14 mouse cellular contexts compared by ENCODE assay signal in the genomic region with DNA sequence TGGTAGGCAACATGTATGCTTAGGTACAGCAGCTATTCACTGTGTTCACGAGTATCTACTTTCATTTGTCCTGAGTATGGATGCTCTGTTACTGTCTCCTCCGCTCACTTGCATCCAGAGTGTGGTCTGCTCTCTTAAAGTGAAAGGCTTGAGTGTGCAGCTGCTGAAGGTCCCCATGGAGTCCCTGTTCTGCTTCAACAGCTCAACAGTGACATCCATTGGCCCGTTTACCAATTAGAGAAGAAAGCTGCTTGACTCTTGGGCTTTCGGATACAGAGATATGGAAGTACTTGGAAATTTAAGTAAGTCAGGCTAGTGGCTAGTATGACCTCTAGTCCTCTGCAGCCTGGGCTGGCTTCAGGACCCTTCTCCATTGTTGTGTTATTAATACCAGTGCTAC.
DNase-seq lines count a peak whose midpoint lies in the region; ATAC-seq and TF ChIP-seq lines count a peak whose summit lies in the region.
"Had no signal": no experiment of that assay in that cellular context is flagged by ENCODE, and none has a peak within 500 bp of the region (broad histone marks: within the 10 kb centered on the region; RNA-seq: fewer than 3 reads in every experiment).

No protein-coding gene starts in this region.

- TF ChIP-seq CTCF in kidney, postnatal 0 days (IDR thresholded peaks at IDR 0.05; ENCODE audit: low read depth), result peak; percentile 51
- peak; percentile 57 for TF ChIP-seq CTCF in stomach, postnatal 0 days (IDR thresholded peaks at IDR 0.05; ENCODE audit: low read depth)

- DNase-seq in frontal cortex, postnatal 10 days (ENCODE audit: low spot score in 2 of 2), result no peak
- peak; percentile 58 for DNase-seq in kidney, postnatal 0 days (ENCODE audit: low spot score)
- DNase-seq in kidney, postnatal 14 days, result no peak
- DNase-seq in midbrain, embryonic 14.5 days, result peak; percentile 49
- DNase-seq in stomach, postnatal 0 days (ENCODE audit: low spot score), result no peak
- DNase-seq in thymus, postnatal 14 days, result no peak
- DNase-seq: cerebellum, adult 8-10 months; right cerebral cortex, postnatal 4 days; thymus, postnatal 36 days had no signal

- no peak overlapping the region for H3K27ac ChIP-seq in kidney, postnatal 0 days
- H3K27ac ChIP-seq in midbrain, embryonic 14.5 days (replicated peaks; ENCODE audit: low read depth, low read length), result no peak overlapping the region
- no peak overlapping the region for H3K27ac ChIP-seq in midbrain, embryonic 13.5 days
- no peak overlapping the region for H3K27ac ChIP-seq in stomach, postnatal 0 days (replicated peaks)
- H3K27ac ChIP-seq: embryonic facial prominence, embryonic 15.5 days had no signal

- WGBS in kidney, postnatal 0 days, result 63% methylated on average over 4 of the region's 4 CpGs
- 73% methylated on average over 4 of the region's 4 CpGs for WGBS in midbrain, embryonic 14.5 days
- WGBS in midbrain, embryonic 13.5 days, result 69% methylated on average over 4 of the region's 4 CpGs
- WGBS in stomach, postnatal 0 days, result 76% methylated on average over 4 of the region's 4 CpGs

- H3K4me3 ChIP-seq in kidney, postnatal 0 days (replicated peaks; ENCODE audit: low read depth, low read length), result no peak overlapping the region
- H3K4me3 ChIP-seq in midbrain, embryonic 14.5 days (replicated peaks; ENCODE audit: low read depth, low read length), result no peak overlapping the region
- no peak overlapping the region for H3K4me3 ChIP-seq in midbrain, embryonic 13.5 days (replicated peaks)
- no peak overlapping the region for H3K4me3 ChIP-seq in stomach, postnatal 0 days (ENCODE audit: low read depth, low read length)
- H3K4me3 ChIP-seq: embryonic facial prominence, embryonic 15.5 days had no signal

- H3K4me1 ChIP-seq in kidney, postnatal 0 days (replicated peaks; ENCODE audit: insufficient read depth, low read length), result 0 out of 2 replicates have a peak, but pooled peaks cover 3% of the 10 kb centered on the region
- H3K4me1 ChIP-seq in midbrain, embryonic 14.5 days (ENCODE audit: control insufficient read depth, insufficient read depth, low read length), result no peaks in the 10 kb centered on the region
- no peaks in the 10 kb centered on the region for H3K4me1 ChIP-seq in midbrain, embryonic 13.5 days (replicated peaks)
- H3K4me1 ChIP-seq in stomach, postnatal 0 days (replicated peaks; ENCODE audit: control insufficient read depth, insufficient read depth), result no peaks in the 10 kb centered on the region
- H3K4me1 ChIP-seq: embryonic facial prominence, embryonic 15.5 days had no signal

- no peak for TF ChIP-seq EP300 in stomach, postnatal 0 days (optimal IDR thresholded peaks at IDR 0.05)

- no peaks in the 10 kb centered on the region for H3K9me3 ChIP-seq in kidney, postnatal 0 days (replicated peaks; ENCODE audit: low read length)
- H3K9me3 ChIP-seq in midbrain, embryonic 14.5 days (ENCODE audit: control insufficient read depth, low read length), result no peaks in the 10 kb centered on the region
- H3K9me3 ChIP-seq in midbrain, embryonic 13.5 days, result no peaks in the 10 kb centered on the region
- H3K9me3 ChIP-seq in stomach, postnatal 0 days (ENCODE audit: control insufficient read depth, low read length), result no peaks in the 10 kb centered on the region
- H3K9me3 ChIP-seq: embryonic facial prominence, embryonic 15.5 days had no signal

- H3K36me3 ChIP-seq in kidney, postnatal 0 days (ENCODE audit: insufficient read depth, low read length), result no peaks in the 10 kb centered on the region
- no peaks in the 10 kb centered on the region for H3K36me3 ChIP-seq in midbrain, embryonic 14.5 days (ENCODE audit: control insufficient read depth, insufficient read depth, low read length)
- H3K36me3 ChIP-seq in midbrain, embryonic 13.5 days, result no peaks in the 10 kb centered on the region
- H3K36me3 ChIP-seq in stomach, postnatal 0 days (ENCODE audit: control insufficient read depth, insufficient read depth, low read length), result no peaks in the 10 kb centered on the region
- H3K36me3 ChIP-seq: embryonic facial prominence, embryonic 15.5 days had no signal

- H3K4me2 ChIP-seq in kidney, postnatal 0 days (ENCODE audit: low read length), result no peak overlapping the region
- H3K4me2 ChIP-seq in midbrain, embryonic 14.5 days (ENCODE audit: low read length), result no peak overlapping the region
- no peak overlapping the region for H3K4me2 ChIP-seq in midbrain, embryonic 13.5 days (replicated peaks)
- H3K4me2 ChIP-seq in stomach, postnatal 0 days (replicated peaks; ENCODE audit: low read depth), result no peak overlapping the region
- H3K4me2 ChIP-seq: embryonic facial prominence, embryonic 15.5 days; liver, embryonic 11.5 days had no signal

- H3K9ac ChIP-seq in kidney, postnatal 0 days (ENCODE audit: low read depth, low read length), result no peak overlapping the region
- H3K9ac ChIP-seq in midbrain, embryonic 14.5 days (replicated peaks; ENCODE audit: low read length), result no peak overlapping the region
- no peak overlapping the region for H3K9ac ChIP-seq in midbrain, embryonic 13.5 days (replicated peaks)
- H3K9ac ChIP-seq in stomach, postnatal 0 days (ENCODE audit: low read length), result no peak overlapping the region
- H3K9ac ChIP-seq: embryonic facial prominence, embryonic 15.5 days had no signal

- ATAC-seq in frontal cortex, adult (ENCODE audit: low TSS enrichment), result peak; percentile 42; the same call in 1 of the 2 replicates
- no peak for ATAC-seq in kidney, postnatal 0 days (replicated peaks; ENCODE audit: low FRiP score, low read depth)
- no peak for ATAC-seq in midbrain, embryonic 14.5 days (ENCODE audit: low FRiP score, low TSS enrichment)
- no peak for ATAC-seq in midbrain, embryonic 13.5 days
- ATAC-seq in stomach, postnatal 0 days (ENCODE audit: low FRiP score, low TSS enrichment), result no peak
- ATAC-seq: activated CD4-positive, CD25-positive, alpha-beta regulatory T cell, adult 4 months had no signal

- no peaks in the 10 kb centered on the region for H3K27me3 ChIP-seq in kidney, postnatal 0 days (ENCODE audit: insufficient read depth, low read length)
- no peaks in the 10 kb centered on the region for H3K27me3 ChIP-seq in midbrain, embryonic 14.5 days (ENCODE audit: control insufficient read depth, insufficient read depth, low read length)
- no peaks in the 10 kb centered on the region for H3K27me3 ChIP-seq in midbrain, embryonic 13.5 days
- H3K27me3 ChIP-seq in stomach, postnatal 0 days (ENCODE audit: control insufficient read depth, insufficient read depth, low read length), result no peaks in the 10 kb centered on the region
- H3K27me3 ChIP-seq: embryonic facial prominence, embryonic 15.5 days had no signal

Comparison
In these comparisons a context has a peak if more than half of its experiments do, and no peak if none do; other contexts are left out.
1. DNase-seq: peak in kidney, postnatal 0 days (single experiment) and midbrain, embryonic 14.5 days (single experiment); none in frontal cortex, postnatal 10 days (0 of 2), kidney, postnatal 14 days (single experiment), stomach, postnatal 0 days (single experiment) and thymus, postnatal 14 days (single experiment).